Mouse (Mus musculus) cerebellum, adult 9-11 months (tissue): ENCODE data around the gene Snd1.
A peak's percentile ranks its signal among the peaks of the same experiment; 100 is the strongest.

Source experiments
- DNase-seq: peaks from one replicate; pipeline ENCODE4 v3.0.0; 2022

Gene Snd1

GRCm38 (mm10) chr6:28927987-28928386 is 453.0 kb downstream of the Snd1 start:
- DNase-seq = peak; percentile 45

GRCm38 (mm10) chr6:28929169-28929803 is 454.3 kb downstream of the Snd1 start:
- peak; percentile 37 for DNase-seq

GRCm38 (mm10) chr6:28931234-28931633 is 456.3 kb downstream of the Snd1 start:
- DNase-seq = no peak

- peak; percentile 44 for DNase-seq
Observed at GRCm38 (mm10) chr6:28931636-28932327, 456.8 kb downstream of the Snd1 start.

GRCm38 (mm10) chr6:28932328-28932937 is 457.5 kb downstream of the Snd1 start:
- peak; percentile 76 for DNase-seq

GRCm38 (mm10) chr6:28935736-28936135 is 460.8 kb downstream of the Snd1 start:
- DNase-seq = no peak

- DNase-seq = no peak
Observed at GRCm38 (mm10) chr6:28947254-28947653, 472.3 kb downstream of the Snd1 start.

GRCm38 (mm10) chr6:28949269-28949668 is 474.3 kb downstream of the Snd1 start:
- peak; percentile 76 for DNase-seq

GRCm38 (mm10) chr6:28955581-28955980 is 480.6 kb downstream of the Snd1 start:
- peak; percentile 68 for DNase-seq

- no peak for DNase-seq
Observed at GRCm38 (mm10) chr6:28957486-28957885, 482.5 kb downstream of the Snd1 start.

- no peak for DNase-seq
Observed at GRCm38 (mm10) chr6:28963178-28963577, 488.2 kb downstream of the Snd1 start.

GRCm38 (mm10) chr6:28965264-28965663 is 490.3 kb downstream of the Snd1 start:
- DNase-seq = no peak

GRCm38 (mm10) chr6:28969615-28970014 is 494.7 kb downstream of the Snd1 start:
- DNase-seq = no peak

GRCm38 (mm10) chr6:28970711-28971110 is 495.8 kb downstream of the Snd1 start:
- DNase-seq = no peak

GRCm38 (mm10) chr6:28974498-28974897 is 499.6 kb downstream of the Snd1 start:
- DNase-seq = peak; percentile 92

- DNase-seq = peak; percentile 97
Observed at GRCm38 (mm10) chr6:28975106-28975505, 500.2 kb downstream of the Snd1 start.

- peak; percentile 71 for DNase-seq
Observed at GRCm38 (mm10) chr6:28978031-28978430, 503.1 kb downstream of the Snd1 start.

- peak; percentile 80 for DNase-seq
Observed at GRCm38 (mm10) chr6:28978881-28979280, 503.9 kb downstream of the Snd1 start.

- DNase-seq = peak; percentile 52
Observed at GRCm38 (mm10) chr6:28979586-28979985, 504.6 kb downstream of the Snd1 start.

GRCm38 (mm10) chr6:28980219-28980618 is 505.3 kb downstream of the Snd1 start:
- peak; percentile 76 for DNase-seq

GRCm38 (mm10) chr6:28980750-28981584 is 506.0 kb downstream of the Snd1 start:
- DNase-seq = peak; percentile 83

- DNase-seq = no peak
Observed at GRCm38 (mm10) chr6:28981585-28981948, 506.6 kb downstream of the Snd1 start.
